Mouse (Mus musculus) C2C12 (cell line): ENCODE data around the gene 4930430F08Rik. TPM values are rescaled to one million over a fixed set of nuclear protein-coding genes. Genes with fewer than 3 reads are reported as not detected.
"Not testable (repeated sequence)": the region's sequence is repeated elsewhere in the genome, so short reads cannot be mapped to it uniquely, and the experiment has no call there.

Experiments
- H3K27me3 ChIP-seq: one replicate; pipeline ENCODE4 v1.6.1; 2011; ENCODE audit not compliant: control insufficient read depth, insufficient read depth, insufficient read length
- H3K36me3 ChIP-seq: one replicate; pipeline ENCODE4 v1.6.1; 2011; ENCODE audit not compliant: control insufficient read depth, insufficient read depth
- H3K4me3 ChIP-seq: one replicate; pipeline ENCODE4 v1.5.1; 2011; ENCODE audit warnings: mild to moderate bottlenecking, control low read depth; ENCODE audit not compliant: poor library complexity, insufficient read depth, severe bottlenecking
- H3K79me2 ChIP-seq: one replicate; pipeline ENCODE4 v1.6.1; 2011; ENCODE audit not compliant: control insufficient read depth, insufficient read depth
- H3K79me3 ChIP-seq: one replicate; pipeline ENCODE4 v1.6.1; 2011; ENCODE audit warnings: low read depth, control low read depth
- H3ac ChIP-seq: one replicate; pipeline ENCODE3; 2011; ENCODE audit warnings: low read depth; ENCODE audit not compliant: control insufficient read depth, insufficient read length
- CEBPB ChIP-seq: IDR thresholded peaks from one replicate; pipeline ENCODE4 v1.6.1; 2011; ENCODE audit warnings: low read depth, mild to moderate bottlenecking, control low read depth, moderate library complexity
- CTCF ChIP-seq: IDR thresholded peaks from one replicate; pipeline ENCODE4 v1.5.1; 2011; ENCODE audit not compliant: control insufficient read depth, insufficient read depth, insufficient read length
- FOSL1 ChIP-seq: IDR thresholded peaks from one replicate; pipeline ENCODE4 v1.8.0; 2011; ENCODE audit warnings: mild to moderate bottlenecking, low read length; ENCODE audit not compliant: poor library complexity, insufficient read depth, severe bottlenecking
- MAX ChIP-seq: IDR thresholded peaks from one replicate; pipeline ENCODE4 v1.6.1; 2011; ENCODE audit warnings: mild to moderate bottlenecking, control low read depth
- MYOD1 ChIP-seq: IDR thresholded peaks from one replicate; pipeline ENCODE4 v1.6.1; 2011; ENCODE audit warnings: low read depth; ENCODE audit not compliant: control insufficient read depth, insufficient read length
- MYOG ChIP-seq: IDR thresholded peaks from one replicate; pipeline ENCODE4 v1.6.1; 2011; ENCODE audit not compliant: control insufficient read depth, insufficient read length; ENCODE audit errors: extremely low read depth
- USF1 ChIP-seq: IDR thresholded peaks from one replicate; pipeline ENCODE4 v1.6.1; 2011; ENCODE audit warnings: low read depth, mild to moderate bottlenecking, control low read depth, moderate library complexity
- polyA plus RNA-seq: library from polyadenylated mRNA; unstranded; fragments of >200 nt; fragmentation: generic; extraction: Trizol; gene quantifications from one replicate; pipeline ENCODE4 v1.2.1, GENCODE M21; 2012; ENCODE audit warnings: missing spikeins

The 4930430F08Rik gene
- polyA plus RNA-seq, 1 experiment: 7.8 TPM

DNA sequence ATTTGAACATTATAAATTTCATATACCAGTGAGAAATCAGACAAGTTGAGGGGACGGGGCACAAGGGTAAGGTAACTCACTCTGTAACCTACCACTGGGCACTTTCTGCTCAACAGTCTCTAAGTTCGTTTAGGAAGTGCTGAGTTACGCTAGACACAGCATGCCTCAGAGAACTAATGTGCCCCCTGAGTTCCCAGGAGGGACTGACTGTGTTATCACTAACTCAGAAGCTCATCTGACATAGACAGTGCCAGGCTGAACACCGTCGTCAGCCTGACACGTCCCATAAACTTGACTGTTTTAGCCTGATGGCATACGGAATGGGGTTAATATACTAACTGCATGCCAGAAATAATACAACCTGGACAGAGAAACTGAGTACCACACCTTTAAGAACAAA is 14.9 kb downstream of the 4930430F08Rik start:
- Histone ChIP-seq H3K4me3 (no peak overlapping the region), H3K36me3 (peaks cover 67% of the 10 kb centered on the region), H3K79me3 (no peaks in the 10 kb centered on the region), H3ac (no peak overlapping the region), H3K27me3 (no peaks in the 10 kb centered on the region), H3K79me2 (no peaks in the 10 kb centered on the region)
- TF ChIP-seq CEBPB: no peak
- no peak for TF ChIP-seq CTCF
- TF ChIP-seq MYOD1: no peak
- TF ChIP-seq MAX: no peak
- TF ChIP-seq USF1: no peak
- TF ChIP-seq FOSL1: no peak

DNA sequence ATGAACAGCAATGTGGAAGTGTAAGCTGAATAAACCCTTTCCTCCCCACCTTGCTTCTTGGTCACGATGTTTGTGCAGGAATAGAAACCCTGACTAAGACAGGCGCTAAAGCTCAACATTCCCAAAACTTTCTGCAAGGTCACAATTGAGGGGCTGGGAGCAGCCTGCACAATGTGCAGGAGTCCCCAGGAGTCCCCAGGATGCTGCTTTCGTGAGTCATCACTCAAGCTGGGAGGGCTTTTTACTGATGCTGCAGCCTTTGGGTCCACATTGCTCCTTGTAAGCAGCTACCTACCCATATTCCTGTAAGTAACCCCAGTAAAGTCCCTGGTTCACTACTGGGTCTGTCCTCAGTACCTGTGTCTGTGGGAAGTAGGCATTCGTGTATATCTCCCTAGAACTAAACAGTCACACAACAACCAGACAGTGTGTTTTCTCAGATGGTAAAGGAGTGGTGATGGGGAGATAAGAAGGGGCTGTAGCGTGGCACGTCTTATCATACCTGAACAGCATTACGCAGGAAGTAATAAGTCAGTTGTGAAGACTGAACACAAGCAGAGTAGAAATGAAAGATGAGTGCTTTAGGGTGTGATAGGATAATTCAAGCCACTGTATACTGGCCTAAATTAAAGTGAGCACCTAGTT is 15.6 kb downstream of the 4930430F08Rik start:
- Histone ChIP-seq H3K79me2 (no peaks in the 10 kb centered on the region), H3K79me3 (no peaks in the 10 kb centered on the region), H3K4me3 (no peak overlapping the region), H3K27me3 (no peaks in the 10 kb centered on the region), H3ac (no peak overlapping the region), H3K36me3 (peaks cover 72% of the 10 kb centered on the region)
- TF ChIP-seq MYOG: no peak

DNA sequence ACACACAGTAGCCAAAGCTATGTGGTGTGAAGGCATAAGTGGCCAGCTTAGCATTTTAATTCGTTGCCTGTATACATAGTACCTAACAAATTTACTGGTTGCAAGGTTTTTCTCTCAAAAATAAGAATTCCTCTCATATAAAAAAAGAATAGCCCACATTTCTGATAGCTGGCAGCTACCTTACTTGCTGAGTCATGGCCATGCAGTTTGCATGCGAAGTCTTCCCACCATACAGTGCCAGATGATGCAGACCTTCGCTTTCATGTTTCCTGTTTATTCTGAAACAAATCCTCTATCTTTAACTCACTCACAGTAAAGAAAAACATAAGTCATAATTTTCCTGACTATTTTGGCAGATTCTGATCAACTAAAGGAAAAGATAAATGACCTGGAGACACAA is 18.5 kb downstream of the 4930430F08Rik start:
- Histone ChIP-seq H3K36me3 (peaks cover 68% of the 10 kb centered on the region), H3ac (no peak overlapping the region), H3K4me3 (no peak overlapping the region), H3K79me2 (no peaks in the 10 kb centered on the region), H3K27me3 (no peaks in the 10 kb centered on the region), H3K79me3 (no peaks in the 10 kb centered on the region)
- TF ChIP-seq CTCF (no peak), CEBPB (no peak), MYOG (no peak), MYOD1 (no peak), MAX (no peak), FOSL1 (no peak), USF1 (no peak)

DNA sequence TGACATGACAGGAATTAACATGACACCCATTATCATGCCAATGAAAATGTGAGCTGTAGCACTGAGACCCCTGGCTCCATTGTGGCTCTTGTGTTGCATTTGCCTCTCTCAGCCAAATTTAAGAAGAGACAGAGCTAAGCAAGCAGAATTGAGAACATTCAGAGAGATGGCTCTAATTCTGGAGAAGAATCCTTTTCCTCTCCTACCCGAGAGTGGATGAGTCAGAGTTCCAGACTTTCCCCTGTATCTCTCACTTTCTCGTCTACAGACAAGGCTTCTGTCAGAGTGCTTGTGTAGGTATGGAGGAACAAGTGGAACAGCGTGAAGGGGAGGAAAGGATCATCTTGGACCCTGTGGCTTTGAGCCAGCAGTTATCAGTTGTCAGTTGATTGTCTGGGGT is 26.1 kb downstream of the 4930430F08Rik start:
- Histone ChIP-seq H3ac (no peak overlapping the region), H3K27me3 (no peaks in the 10 kb centered on the region), H3K4me3 (no peak overlapping the region), H3K36me3 (peaks cover 34% of the 10 kb centered on the region), H3K79me2 (no peaks in the 10 kb centered on the region), H3K79me3 (no peaks in the 10 kb centered on the region)
- TF ChIP-seq MYOG (no peak), USF1 (no peak), CTCF (no peak), FOSL1 (no peak), CEBPB (no peak)

DNA sequence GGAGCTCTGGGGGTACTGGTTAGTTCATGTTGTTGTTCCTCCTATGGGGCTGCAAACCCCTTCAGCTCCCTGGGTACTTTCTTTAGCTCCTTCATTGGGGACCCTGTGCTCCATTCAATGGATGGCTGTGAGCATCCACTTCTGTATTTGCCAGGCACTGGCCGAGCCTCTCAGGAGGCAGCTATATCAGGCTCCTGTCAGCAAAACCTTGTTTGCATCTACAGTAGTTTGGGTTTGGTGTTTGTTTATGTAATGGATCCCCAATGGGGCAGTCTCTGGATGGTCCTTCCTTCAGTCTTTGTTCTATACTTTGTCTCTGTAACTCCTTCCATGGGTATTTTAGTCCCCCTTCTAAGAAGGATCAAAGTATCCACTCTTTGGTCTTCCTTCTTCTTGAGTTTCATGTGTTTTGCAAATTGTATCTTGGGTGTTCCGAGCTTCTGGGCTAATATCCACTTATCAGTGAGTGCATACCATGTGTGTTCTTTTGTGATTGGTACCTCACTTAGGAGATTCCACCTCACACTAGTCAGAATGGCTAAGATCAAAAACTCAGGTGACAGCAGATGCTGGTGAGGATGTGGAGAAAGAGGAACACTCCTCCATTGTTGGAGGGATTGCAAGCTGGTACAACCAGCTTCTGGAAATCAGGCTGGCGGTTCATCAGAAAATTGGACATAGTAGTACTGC is 29.9 kb downstream of the 4930430F08Rik start:
- H3K79me2 ChIP-seq, H3K4me3 ChIP-seq: not testable (repeated sequence)
- H3K36me3 ChIP-seq: peaks cover 32% of the 10 kb centered on the region

DNA sequence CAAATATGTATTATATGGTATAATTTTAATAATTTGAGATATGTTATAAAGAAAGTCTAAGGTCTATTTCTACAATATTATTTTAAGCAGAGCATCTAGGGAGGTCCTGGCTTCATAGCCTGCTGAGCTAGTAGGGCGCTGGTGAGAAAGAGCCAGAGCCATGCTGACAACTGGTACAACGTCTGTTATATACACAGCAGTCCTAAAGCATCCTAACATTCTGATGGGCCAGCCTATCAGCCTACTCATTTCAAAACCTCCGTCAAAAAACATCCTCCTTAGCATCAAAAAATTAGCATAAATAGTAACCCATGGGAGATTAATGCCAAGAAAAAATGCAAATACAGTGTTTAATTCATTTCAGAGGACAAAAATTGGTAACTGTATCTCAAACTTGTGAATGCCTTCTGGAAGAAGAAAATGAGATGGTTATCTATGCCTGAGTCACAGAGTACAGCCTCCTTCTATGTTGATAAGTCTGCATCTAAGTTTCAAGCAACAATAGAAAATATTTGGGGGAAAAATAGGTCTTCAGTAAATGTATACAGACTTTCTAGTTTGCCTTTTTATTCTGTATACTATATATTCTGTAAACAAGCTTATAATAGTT is 33.6 kb downstream of the 4930430F08Rik start:
- H3K36me3 ChIP-seq: peaks cover 29% of the 10 kb centered on the region
- no peaks in the 10 kb centered on the region for H3K79me3 ChIP-seq
- no peak overlapping the region for H3K4me3 ChIP-seq
- TF ChIP-seq CTCF (no peak), MYOD1 (no peak), USF1 (no peak), FOSL1 (no peak), MAX (no peak), MYOG (no peak)
- H3K79me2 ChIP-seq: no peaks in the 10 kb centered on the region
- H3K27me3 ChIP-seq: no peaks in the 10 kb centered on the region
- no peak overlapping the region for H3ac ChIP-seq

More for the DNA sequence above, 29.9 kb downstream of the 4930430F08Rik start:
- not testable (repeated sequence) for H3K27me3 ChIP-seq, H3ac ChIP-seq, H3K79me3 ChIP-seq
